Mouse (Mus musculus) central nervous system, embryonic 14 days (tissue): ENCODE results near the gene Pfkp. TPM values are rescaled to one million over a fixed set of nuclear protein-coding genes. Genes with fewer than 3 reads are reported as not detected.

Source experiments
- polyA plus RNA-seq: library from polyadenylated mRNA; depleted of rRNA; stranded (reverse); fragments of >200 nt; gene quantifications from 2 replicates; pipeline ENCODE4 v1.2.3, GENCODE M21; 2012; rRNA removed

Pfkp gene
- polyA plus RNA-seq = 276 and 296 TPM in 2 replicates

DNA sequence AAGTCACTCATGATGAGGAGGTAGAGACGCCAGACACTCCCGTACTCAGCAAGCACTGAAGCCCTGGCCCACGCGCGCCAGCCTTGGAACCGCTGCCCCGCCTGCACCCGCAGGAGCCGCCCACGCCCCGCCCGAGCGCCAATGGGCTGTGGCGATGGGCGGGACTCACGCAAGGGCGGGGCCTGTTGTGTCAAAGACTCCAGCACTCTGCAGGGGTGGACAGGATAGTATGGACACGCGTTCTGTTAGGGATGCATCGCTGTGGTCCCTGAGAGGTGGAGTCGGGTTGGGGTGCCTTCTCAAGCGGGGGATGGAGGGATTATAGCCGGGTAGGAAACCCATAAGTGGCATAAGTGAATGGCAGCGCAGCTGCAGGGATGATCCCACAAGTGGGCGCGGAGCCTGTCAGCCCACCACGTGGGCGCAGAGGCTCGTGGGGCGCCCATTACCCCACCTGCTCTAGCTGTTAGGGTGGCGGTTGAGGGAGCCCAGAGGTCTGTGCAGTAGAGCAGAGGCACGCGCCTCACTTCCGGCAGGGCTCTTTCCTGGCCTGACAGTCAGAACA, at the start of gene Pfkp:
Gene Pfkp, minus strand, starts transcription at position 109 of the 565 bp plus-strand sequence.

Other genes starting within 250 kb of the Pfkp start
- 75.8 and 77.1 TPM in 2 replicates for gene Pitrm1, start 100.6 kb downstream of the Pfkp start, polyA plus RNA-seq